Mouse (Mus musculus): Measurements from ENCODE around the gene Ctsa.

Ctsa gene

GRCm38 (mm10) chr2:164832748-164833301, at the start of gene Ctsa:
Ctsa (plus strand) TSS chr2:164832873.
- peak; percentile 86 for DNase-seq (ENCODE audit: low read depth, low spot score)

GRCm38 (mm10) chr2:164783926-164784581, 48.6 kb upstream of the Ctsa start:
- DNase-seq (ENCODE audit: low read depth, low spot score), result peak; percentile 80

GRCm38 (mm10) chr2:164784869-164785420, 47.7 kb upstream of the Ctsa start:
- DNase-seq (ENCODE audit: low read depth, low spot score), result no peak

GRCm38 (mm10) chr2:164785481-164786387, 46.9 kb upstream of the Ctsa start, which contains the start of gene Snx21:
Snx21 (plus strand) TSS chr2:164785823.
- peak; percentile 83 for DNase-seq (ENCODE audit: low read depth, low spot score)

- no peak for DNase-seq (ENCODE audit: low read depth, low spot score)
Observed at GRCm38 (mm10) chr2:164786388-164786885, 46.2 kb upstream of the Ctsa start.

GRCm38 (mm10) chr2:164787032-164787431, 45.6 kb upstream of the Ctsa start:
- DNase-seq (ENCODE audit: low read depth, low spot score), result no peak

- DNase-seq (ENCODE audit: low read depth, low spot score), result no peak
Observed at GRCm38 (mm10) chr2:164787779-164788178, 44.9 kb upstream of the Ctsa start.

GRCm38 (mm10) chr2:164788411-164788810, 44.3 kb upstream of the Ctsa start:
- peak; percentile 54 for DNase-seq (ENCODE audit: low read depth, low spot score)

GRCm38 (mm10) chr2:164790451-164790850, 42.2 kb upstream of the Ctsa start:
- DNase-seq (ENCODE audit: low read depth, low spot score), result no peak

- no peak for DNase-seq (ENCODE audit: low read depth, low spot score)
Observed at GRCm38 (mm10) chr2:164791841-164792261, 40.8 kb upstream of the Ctsa start.

GRCm38 (mm10) chr2:164792400-164793190, 40.1 kb upstream of the Ctsa start:
- no peak for DNase-seq (ENCODE audit: low read depth, low spot score)

- DNase-seq (ENCODE audit: low read depth, low spot score), result peak; percentile 90
Observed at GRCm38 (mm10) chr2:164793236-164793635, 39.4 kb upstream of the Ctsa start.

- DNase-seq (ENCODE audit: low read depth, low spot score), result peak; percentile 62
Observed at GRCm38 (mm10) chr2:164793772-164794171, 38.9 kb upstream of the Ctsa start.

GRCm38 (mm10) chr2:164794293-164794692, 38.4 kb upstream of the Ctsa start:
- peak; percentile 91 for DNase-seq (ENCODE audit: low read depth, low spot score)

- no peak for DNase-seq (ENCODE audit: low read depth, low spot score)
Observed at GRCm38 (mm10) chr2:164795868-164796267, 36.8 kb upstream of the Ctsa start.

GRCm38 (mm10) chr2:164798554-164798953, 34.1 kb upstream of the Ctsa start:
- DNase-seq (ENCODE audit: low read depth, low spot score), result peak; percentile 76

GRCm38 (mm10) chr2:164800252-164801004, 32.2 kb upstream of the Ctsa start:
- no peak for DNase-seq (ENCODE audit: low read depth, low spot score)

- no peak for DNase-seq (ENCODE audit: low read depth, low spot score)
Observed at GRCm38 (mm10) chr2:164803201-164803920, 29.3 kb upstream of the Ctsa start.

- DNase-seq (ENCODE audit: low read depth, low spot score), result no peak
Observed at GRCm38 (mm10) chr2:164803921-164804313, 28.8 kb upstream of the Ctsa start.

Data from ZHBTc4 (cell line).